Mouse (Mus musculus) B cell, adult 2 months (primary cell): ENCODE results near the gene Speer4d.
A peak's percentile ranks its signal among the peaks of the same experiment; 100 is the strongest.
"Not testable (repeated sequence)": the region's sequence is repeated elsewhere in the genome, so short reads cannot be mapped to it uniquely, and the experiment has no call there.

ENCODE experiments used
- DNase-seq, 2 experiments: peaks; one replicate each; pipeline ENCODE4 v3.0.0; 2022

Speer4d gene

DNA sequence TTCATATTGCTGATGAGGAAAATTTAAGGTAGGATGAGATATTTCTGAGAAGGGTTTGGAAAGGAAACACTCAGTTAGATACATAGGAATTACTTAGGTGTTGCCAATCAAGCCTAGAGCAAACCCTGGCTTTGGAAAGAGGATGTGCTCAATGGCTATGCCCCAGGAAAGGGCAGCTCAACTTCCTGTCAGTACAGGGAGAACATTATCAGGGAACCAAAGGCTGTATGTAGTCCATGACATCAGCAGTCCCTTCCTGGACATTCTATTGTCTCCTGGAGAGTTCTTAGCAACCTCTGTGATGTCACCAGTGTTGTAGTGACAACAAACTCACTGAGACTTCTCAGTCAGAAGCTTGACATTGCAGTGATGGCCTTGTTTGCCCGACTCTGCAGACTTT lies at the start of gene Speer4d:
TSS of gene Speer4d (plus strand) at position 301 of the 400 bp plus-strand sequence.
- not testable (repeated sequence) for DNase-seq

DNA sequence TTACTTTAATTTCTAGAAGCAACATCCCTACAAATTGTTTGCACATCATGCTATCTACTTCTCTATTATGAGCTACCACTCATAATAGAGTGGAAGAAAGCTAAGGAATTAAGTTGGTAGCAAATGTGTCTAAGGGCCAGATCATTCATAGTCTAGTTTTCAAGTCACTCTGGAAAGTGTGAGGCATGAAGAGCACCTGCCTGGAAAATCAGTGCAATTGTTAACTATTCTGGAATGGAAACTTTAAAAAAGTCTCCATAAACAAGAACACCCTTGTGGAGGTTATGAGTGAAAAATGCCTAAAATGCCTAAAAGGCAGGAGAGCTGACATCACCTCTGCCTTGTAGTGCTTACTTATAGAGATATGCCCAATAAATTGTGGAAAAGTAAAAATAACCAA lies 45.1 kb upstream of the Speer4d start:
- DNase-seq: not testable (repeated sequence)

DNA sequence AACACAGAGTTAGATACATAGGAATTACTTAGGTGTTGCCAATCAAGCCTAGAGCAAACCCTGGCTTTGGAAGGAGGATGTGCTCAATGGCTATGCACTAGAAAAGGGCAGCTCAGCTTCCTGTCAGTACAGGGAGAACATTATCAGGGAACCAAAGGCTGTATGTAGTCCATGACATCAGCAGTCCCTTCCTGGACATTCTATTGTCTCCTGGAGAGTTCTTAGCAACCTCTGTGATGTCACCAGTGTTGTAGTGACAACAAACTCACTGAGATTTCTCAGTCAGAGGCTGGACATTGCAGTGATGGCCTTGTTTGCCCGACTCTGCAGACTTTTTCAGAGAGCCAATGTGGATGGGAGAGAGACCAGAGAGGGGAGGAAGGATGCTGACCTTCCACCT lies 41.8 kb upstream of the Speer4d start, which contains the start of gene Gm21083:
TSS of gene Gm21083 (plus strand) at position 301 of the 400 bp plus-strand sequence.
- DNase-seq: not testable (repeated sequence)

DNA sequence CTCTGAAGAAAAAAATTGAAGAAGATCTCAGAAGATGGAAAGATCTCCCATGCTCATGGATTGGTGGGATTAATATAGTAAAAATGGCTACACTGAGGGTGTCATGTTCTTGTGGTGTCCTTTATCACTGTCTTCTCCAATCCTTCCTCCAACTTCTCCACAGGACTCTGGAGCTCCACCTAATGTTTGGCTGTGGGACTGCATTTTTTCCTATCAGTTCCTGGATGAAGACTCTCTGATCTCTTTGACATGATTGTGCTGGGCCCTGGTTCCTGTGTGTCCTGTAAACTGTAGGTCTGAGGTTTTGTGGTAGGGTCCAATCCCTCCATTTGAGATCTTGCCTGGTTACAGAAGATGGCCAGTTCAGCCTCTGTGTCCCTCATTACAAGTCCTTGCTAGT lies 32.5 kb upstream of the Speer4d start:
- not testable (repeated sequence) for DNase-seq

DNA sequence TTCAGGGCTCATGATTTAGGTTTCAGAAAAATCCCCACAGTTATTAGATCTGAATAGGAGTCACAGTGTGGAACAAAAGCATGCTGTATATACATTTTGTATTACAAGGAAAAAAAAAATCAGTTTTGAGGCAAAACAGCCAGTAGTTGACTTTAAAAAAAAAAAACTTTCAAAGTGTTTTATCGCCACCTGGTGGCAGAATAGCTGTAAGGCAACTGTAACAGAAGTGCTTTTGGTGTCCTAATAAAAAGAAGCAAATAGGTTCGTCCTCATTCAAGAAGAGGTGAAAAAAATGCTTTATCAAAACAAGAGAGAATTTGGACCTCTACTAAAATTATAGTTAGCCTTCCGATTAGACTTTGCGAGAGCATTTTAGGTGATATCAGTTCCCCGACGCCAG lies 30.6 kb upstream of the Speer4d start:
- DNase-seq: not testable (repeated sequence)

DNA sequence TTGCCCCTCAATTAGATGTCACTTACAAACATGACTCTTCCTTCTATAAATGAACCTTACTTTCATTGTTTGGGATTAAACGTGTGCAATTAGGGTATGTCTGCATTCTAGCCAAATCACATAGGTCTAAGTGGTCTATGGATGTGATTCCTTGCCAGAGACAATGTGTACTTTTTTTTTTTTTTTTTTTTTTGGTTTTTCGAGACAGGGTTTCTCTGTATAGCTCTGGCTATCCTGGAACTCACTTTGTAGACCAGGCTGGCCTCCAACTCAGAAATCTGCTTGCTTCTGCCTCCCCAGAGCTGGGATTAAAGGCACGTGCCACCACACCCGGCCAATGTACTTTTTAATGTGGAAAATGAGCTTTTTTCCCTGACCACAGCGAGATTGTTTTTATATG lies 28.2 kb upstream of the Speer4d start:
- not testable (repeated sequence) for DNase-seq

DNA sequence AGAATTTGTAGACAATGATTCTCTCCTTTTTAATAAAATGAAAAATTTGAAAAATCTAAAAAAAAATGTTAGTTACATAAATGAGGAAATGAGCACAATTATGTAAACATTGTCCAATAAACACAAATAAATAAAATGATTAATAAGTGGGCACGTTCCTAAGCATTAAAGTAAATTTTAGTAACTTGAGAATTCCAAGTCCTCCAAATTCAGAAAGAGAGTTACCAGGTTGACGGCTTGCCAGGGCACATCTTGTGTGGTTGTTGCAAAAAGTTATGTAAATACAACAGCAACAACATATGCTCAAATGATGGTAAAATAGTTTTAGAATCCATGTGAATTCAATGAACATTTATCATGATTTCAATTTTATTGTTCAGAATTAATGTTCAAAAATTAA lies 27.3 kb upstream of the Speer4d start:
- not testable (repeated sequence) for DNase-seq

DNA sequence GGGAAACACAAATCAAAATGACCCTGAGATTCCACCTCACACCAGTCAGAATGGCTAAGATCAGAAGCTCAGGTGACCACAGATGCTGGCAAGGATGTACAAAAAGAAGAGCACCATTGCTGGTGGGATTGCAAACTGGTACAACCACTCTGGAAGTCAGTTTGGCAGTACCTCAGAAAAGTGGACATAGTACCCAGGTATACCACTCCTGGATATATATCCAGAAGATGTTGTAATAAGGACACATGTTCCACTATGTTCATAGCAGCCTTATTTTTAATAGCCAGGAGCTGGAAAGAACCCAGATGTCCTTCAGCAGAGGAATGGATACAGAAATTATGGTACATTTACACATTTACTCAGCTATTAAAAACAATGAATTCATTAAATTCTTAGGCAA lies 20.0 kb upstream of the Speer4d start:
- not testable (repeated sequence) for DNase-seq

DNA sequence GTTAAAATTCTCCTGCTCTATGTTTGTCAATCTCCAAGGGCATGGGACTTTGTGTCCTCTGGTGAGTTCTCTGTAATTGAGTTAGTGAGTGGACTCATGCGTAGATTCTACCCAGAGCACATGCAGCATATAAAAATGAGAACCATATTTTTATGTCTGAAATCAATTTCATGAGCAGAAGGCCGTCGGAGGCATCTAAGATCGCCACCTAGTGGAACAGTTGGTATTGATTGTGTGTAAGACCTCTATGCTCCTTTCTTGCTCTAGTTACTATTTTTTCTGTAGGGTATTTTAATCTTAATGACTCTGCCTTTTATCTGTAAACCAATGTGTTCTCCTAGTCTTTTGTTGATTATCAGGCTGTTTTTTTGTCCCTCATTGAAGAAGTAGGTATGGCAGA lies 18.5 kb upstream of the Speer4d start:
- not testable (repeated sequence) for DNase-seq

DNA sequence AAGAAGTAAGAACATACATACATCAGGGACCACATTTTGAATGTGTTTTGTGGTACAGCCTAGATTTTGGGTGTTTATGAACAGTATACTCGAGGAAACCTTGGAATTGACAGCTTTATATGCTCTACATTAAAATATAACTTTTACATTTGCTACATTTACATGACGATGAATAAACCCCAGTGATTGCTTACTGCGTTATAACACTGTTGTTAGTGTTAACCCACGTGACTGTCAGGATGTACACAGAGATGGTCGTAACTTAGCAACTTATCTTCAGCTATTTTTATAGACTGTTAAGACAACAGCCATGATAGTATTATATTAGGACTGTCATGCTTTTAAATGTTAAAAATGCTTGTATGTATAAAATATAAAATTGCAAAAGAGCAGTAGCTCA lies 17.4 kb upstream of the Speer4d start:
- not testable (repeated sequence) for DNase-seq

DNA sequence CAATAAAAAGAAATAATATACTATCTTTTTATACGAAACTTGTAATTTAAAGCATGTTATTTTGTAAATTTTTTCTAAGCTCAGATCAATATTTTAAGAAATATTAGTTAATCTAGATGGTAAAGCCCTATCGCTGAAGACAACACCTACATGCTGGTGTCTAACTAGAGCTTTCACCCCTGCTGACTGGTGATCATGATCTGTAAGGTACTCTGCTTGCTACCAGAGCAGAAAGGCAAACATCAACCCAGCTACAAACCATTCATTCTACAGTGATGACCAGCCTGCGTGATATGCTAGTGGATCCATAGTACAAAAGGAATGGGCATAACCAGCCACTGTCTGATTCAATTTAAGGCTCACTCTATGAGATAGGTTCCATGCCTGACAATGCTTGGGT lies 16.9 kb upstream of the Speer4d start:
- DNase-seq: not testable (repeated sequence)

DNA sequence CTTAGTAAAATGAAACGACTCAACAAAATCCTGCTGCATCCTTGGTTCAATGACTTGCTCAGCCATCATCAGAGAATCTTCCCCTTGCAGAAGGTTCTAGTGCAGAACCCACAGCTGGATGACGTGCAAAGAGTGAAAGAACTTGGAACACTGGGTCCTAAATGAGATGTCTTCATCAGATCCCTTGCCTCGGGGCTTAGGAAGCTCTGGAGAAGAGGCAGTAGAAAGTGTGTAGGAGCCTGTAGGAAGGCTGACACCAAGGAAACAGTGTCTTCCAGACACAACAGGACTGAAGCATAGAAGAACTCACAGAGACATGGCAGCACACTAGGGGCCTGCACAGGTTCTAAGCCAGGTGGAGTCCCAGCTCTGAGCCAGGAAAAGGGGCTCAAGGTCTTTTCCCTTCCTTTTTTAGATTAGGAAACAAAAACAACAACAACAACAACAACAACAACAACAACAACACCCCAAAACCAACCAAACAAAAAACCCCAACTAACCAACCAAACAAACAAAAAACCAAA lies 16.4 kb upstream of the Speer4d start:
- not testable (repeated sequence) for DNase-seq

DNA sequence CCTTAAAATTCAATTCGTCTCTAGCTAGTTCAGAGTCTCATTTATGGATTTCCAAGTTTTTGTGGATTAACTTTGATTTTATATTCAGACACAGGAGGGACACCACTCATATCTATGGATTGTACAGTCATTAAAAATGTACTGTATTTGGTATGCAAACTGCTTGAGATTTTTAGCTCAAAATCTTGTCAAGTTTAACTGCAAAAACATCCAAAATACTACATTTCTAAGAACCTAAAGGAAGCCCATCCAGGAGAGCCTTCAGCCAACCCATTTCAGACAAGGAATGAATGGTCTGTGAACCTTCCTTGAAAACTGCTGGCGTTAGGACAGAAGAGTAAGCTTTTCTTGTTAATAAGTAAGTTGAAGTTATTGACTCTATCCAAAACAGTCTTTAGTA lies 15.9 kb upstream of the Speer4d start:
- not testable (repeated sequence) for DNase-seq

DNA sequence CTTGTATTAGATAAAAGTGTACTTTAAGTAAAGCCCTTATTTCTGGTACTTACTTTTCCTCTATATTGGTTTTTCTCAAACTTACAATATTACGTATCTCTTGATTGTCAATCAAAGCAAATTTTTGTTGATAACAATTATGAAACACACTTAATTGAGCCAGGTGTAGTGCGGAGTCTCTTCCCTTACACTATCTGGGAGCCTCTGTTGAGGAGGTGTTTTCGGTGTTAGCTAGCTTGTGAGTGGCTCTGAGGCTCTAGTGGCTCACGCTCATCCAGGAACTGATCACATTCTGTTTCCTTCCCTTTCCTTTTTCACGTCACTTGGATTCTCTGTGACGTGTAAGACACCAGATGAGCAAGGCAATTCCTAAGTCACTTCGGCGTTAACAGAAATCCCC lies 15.3 kb upstream of the Speer4d start:
- DNase-seq: not testable (repeated sequence)

DNA sequence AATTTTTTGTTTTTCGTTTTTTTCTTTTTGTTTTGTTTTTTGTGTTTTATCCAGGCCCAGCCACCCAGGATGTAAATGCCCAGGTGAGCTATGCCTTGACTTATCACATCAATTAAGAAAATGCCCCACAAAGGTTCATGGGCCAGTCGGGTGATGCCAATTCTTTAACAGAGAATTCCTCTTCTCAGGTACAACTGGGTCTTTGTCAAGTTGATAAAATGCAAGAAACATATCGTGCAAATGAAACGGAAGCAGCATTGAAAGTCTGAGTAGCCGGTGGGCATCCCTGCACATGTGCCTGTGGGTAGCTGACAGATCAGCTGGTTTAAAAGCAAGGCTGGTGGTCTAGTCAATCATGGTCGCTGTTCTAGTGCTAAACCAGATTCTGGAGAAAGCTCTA lies 12.2 kb upstream of the Speer4d start:
- peak; percentile 2 to 3 for DNase-seq

DNA sequence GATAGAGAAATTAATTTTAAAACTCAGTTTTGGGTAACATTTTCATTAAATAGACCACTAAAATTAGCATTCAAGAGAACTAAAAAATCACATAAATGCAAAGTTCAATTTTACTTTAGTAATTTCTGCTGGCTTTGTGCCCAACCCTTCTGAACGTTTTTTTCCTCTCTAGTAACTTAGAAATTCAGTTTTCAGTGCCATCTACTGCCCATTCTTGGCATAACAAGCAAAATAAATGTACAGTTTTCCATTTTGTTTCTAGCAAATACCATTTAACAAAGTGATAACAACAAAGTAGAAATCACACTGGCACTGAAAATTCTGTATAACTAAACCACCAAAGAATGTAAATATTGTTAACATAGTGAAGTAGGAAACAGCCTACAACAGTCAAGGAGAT lies 8.2 kb upstream of the Speer4d start:
- DNase-seq: not testable (repeated sequence)

DNA sequence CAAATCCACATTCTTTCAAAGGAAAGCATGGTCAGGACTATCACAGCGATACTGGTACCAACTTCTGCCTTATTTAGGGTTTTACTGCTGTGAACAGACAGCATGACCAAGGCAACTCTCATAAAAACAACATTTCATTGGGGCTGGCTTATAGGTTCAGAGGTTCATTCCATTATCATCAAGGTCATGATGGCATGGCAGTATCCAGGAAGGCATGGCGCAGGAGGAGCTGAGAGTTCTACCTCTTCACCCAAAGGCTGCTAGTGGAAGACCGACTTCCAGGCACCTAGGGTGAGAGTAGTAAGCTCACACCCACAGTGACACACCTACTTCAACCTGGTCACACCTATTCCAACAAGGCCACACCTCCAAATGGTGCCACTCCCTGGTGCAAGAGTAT lies 2.7 kb upstream of the Speer4d start:
- not testable (repeated sequence) for DNase-seq

DNA sequence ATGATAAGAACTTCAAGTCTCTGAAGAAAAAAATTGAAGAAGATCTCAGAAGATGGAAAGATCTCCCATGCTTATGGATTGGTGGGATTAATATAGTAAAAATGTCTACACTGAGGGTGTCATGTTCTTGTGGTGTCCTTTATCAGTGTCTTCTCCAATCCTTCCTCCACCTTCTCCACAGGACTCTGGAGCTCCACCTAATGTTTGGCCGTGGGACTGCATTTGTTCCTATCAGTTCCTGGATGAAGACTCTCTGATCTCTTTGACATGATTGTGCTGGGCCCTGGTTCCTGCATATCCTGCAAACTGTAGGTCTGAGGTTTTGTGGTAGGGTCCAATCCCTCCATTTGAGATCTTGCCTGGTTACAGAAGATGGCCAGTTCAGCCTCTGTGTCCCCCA lies 9.3 kb downstream of the Speer4d start:
- DNase-seq: not testable (repeated sequence)

DNA sequence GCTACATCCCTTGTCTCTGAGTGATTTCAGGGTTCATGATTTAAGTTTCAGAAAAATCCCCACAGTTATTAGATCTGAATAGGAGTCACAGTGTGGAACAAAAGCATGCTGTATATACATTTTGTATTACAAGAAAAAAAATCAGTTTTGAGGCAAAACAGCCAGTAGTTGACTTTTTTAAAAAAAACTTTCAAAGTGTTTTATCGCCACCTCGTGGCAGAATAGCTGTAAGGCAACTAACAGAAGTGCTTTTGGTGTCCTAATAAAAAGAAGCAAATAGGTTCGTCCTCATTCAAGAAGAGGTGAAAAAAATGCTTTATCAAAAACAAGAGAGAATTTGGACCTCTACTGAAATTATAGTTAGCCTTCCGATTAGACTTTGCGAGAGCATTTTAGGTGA lies 11.2 kb downstream of the Speer4d start:
- not testable (repeated sequence) for DNase-seq

DNA sequence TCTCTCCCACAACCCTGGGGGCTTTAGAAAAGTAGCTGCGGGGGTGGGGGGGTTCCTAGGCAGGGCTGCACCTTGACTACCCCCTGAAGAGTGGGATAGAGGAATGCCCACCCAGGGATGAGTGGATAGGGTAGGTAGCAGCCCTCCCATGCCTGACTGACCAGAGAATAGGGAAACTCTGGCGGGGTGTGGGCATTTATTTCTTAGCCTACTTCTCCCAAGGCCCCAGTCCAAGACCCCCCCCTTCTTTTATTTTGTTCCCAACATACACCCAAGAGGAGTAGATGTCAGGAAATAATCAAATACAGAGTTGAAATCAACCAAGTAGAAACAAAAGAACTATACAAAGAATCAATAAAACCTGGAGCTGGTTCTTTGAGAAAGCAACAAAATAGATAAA lies 18.8 kb downstream of the Speer4d start:
- not testable (repeated sequence) for DNase-seq

DNA sequence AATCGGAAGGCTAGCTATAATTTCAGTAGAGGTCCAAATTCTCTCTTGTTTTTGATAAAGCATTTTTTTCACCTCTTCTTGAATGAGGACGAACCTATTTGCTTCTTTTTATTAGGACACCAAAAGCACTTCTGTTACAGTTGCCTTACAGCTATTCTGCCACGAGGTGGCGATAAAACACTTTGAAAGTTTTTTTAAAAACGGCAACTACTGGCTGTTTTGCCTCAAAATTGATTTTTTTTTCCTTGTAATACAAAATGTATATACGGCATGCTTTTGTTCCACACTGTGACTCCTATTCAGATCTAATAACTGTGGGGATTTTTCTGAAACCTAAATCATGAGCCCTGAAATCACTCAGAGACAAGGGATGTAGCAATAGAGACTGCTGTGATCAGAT lies 26.8 kb downstream of the Speer4d start:
- not testable (repeated sequence) for DNase-seq

DNA sequence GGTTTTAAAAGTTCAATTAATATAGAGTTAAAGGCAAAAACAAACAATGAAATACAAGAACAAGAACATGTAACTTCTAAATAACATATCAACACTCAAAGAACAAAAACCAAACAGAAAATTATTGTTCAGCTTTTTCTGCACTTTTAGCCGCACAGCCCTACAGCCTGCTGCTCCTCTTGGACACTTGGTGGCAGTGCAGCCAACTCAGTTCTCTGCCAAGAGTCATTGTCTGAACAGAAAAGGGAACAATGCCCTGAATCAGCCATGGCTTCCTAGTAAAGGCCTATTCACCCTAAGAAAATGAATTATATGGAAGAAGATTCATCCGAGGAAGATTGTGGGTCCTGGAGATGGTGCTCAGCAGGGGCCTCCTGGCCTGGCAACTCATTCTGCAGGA lies 33.5 kb downstream of the Speer4d start:
- not testable (repeated sequence) for DNase-seq

DNA sequence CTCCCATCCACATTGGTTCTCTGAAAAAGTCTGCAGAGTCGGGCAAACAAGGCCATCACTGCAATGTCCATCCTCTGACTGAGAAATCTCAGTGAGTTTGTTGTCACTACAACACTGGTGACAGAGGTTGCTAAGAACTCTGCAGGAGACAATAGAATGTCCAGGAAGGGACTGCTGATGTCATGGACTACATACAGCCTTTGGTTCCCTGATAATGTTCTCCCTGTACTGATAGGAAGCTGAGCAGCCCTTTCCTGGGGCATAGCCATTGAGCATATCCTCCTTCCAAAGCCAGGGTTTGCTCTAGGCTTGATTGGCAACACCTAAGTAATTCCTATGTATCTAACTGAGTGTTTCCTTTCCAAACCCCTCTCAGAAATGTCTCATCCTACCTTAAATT lies 38.1 kb downstream of the Speer4d start, which contains the start of gene 4930572O03Rik:
TSS of gene 4930572O03Rik (minus strand) at position 101 of the 400 bp plus-strand sequence.
- DNase-seq: not testable (repeated sequence)

DNA sequence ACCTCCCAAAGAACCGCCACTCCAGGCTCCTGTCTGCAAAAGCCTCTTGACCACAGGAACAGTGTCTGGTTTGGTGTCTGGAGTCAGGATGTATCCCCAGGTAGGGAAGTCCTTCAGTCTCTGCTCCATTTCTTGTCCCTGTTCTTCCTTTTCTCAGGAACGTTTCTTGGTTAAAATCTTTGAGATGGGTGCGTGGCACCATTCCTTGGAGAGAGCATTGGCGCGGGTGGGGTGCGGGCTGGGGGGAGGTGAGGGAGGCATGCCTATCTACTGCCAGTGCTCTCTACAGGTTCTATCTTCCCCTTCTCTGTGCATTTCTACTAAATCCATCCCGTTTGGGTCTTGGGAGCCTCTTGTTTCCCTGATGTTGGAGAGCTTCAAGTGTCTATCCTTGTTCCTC lies 45.0 kb downstream of the Speer4d start:
- not testable (repeated sequence) for DNase-seq

DNA sequence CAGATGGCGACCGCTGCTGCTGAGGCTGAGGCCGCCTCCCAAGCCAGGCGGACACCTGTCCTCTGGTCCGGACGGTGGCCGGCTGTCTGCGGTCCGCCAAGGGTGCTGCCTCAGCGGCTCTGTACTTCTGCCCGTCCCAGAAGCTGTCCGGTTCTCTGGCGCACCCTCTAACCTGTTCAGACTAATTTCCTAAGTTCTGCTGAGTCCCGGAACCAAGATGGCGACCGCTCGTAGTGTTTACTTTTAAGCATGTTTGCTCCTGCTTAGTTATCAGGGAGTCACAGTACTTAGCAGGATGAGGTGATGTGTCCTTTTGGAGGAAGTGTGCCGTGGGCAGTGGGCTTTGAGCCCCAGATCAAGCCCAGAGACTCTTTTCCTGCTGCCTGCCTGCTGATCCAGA lies 51.9 kb downstream of the Speer4d start:
- DNase-seq: not testable (repeated sequence)
